Mouse (Mus musculus) MEL (cell line): ENCODE measurements around the gene 1700013G24Rik.

Experiments used
- CTCF ChIP-seq, 3 experiments: IDR thresholded peaks in 2 of 3; conservative IDR thresholded peaks in 1 of 3; 2 replicates each; pipeline ENCODE4 v1.5.1; 2011 to 2012; ENCODE audit warnings: low read length in 3 of 3, low read depth in 2 of 3, mild to moderate bottlenecking in 2 of 3, improper control_type of control experiment in 1 of 3, inconsistent platforms in 1 of 3, mixed read lengths in 1 of 3, moderate library complexity in 1 of 3; ENCODE audit not compliant: control insufficient read depth in 1 of 3, insufficient read depth in 1 of 3, poor library complexity in 1 of 3, severe bottlenecking in 1 of 3
- EP300 ChIP-seq, 2 experiments: IDR thresholded peaks; 2 replicates each; pipeline ENCODE4 v1.6.1; 2011; ENCODE audit warnings: improper control_type of control experiment in 2 of 2, low read length in 2 of 2, low read depth in 1 of 2, mild to moderate bottlenecking in 1 of 2
- GATA1 ChIP-seq: IDR thresholded peaks from 2 replicates; pipeline ENCODE4 v1.6.1; 2011; ENCODE audit warnings: low read depth, low read length, improper control_type of control experiment
- POLR2A ChIP-seq, 2 experiments: IDR thresholded peaks; 2 replicates each; pipeline ENCODE4 v1.6.1; 2011 to 2012; ENCODE audit warnings: low read length in 2 of 2, mild to moderate bottlenecking in 2 of 2, control low read depth in 1 of 2, improper control_type of control experiment in 1 of 2, low read depth in 1 of 2, moderate library complexity in 1 of 2; ENCODE audit not compliant: control insufficient read depth in 1 of 2, insufficient read depth in 1 of 2, poor library complexity in 1 of 2
- POLR2AphosphoS5 ChIP-seq: IDR thresholded peaks from 2 replicates; pipeline ENCODE4 v1.6.1; 2012; ENCODE audit warnings: low read depth, borderline replicate concordance, mild to moderate bottlenecking, inconsistent platforms, low read length, moderate library complexity, mixed read lengths
- USF2 ChIP-seq, 2 experiments: IDR thresholded peaks; 2 replicates each; pipeline ENCODE4 v1.6.1; 2011 to 2012; ENCODE audit warnings: improper control_type of control experiment in 2 of 2, low read length in 2 of 2, borderline replicate concordance in 1 of 2, inconsistent platforms in 1 of 2, low read depth in 1 of 2, mild to moderate bottlenecking in 1 of 2; ENCODE audit not compliant: insufficient read depth in 1 of 2

GRCm38 (mm10) chr4:137448641-137449040 lies 4.4 kb upstream of the 1700013G24Rik start:
- TF ChIP-seq EP300 (IDR thresholded peaks at IDR 0.05; ENCODE audit: low read depth in 1 of 2, low read length in 2 of 2): no peak
- no peak for TF ChIP-seq POLR2A (IDR thresholded peaks at IDR 0.05; ENCODE audit: control insufficient read depth in 1 of 2, insufficient read depth in 1 of 2, low read depth in 1 of 2, low read length in 2 of 2, poor library complexity in 1 of 2)
- TF ChIP-seq GATA1: no peak
- no peak for TF ChIP-seq CTCF (IDR thresholded peaks at IDR 0.05 in 2 of 3, conservative IDR thresholded peaks at IDR 0.05 in 1 of 3; ENCODE audit: control insufficient read depth in 1 of 3, insufficient read depth in 1 of 3, low read depth in 2 of 3, low read length in 3 of 3, poor library complexity in 1 of 3, severe bottlenecking in 1 of 3)
- no peak for TF ChIP-seq POLR2AphosphoS5
- TF ChIP-seq USF2 (IDR thresholded peaks at IDR 0.05; ENCODE audit: borderline replicate concordance in 1 of 2, insufficient read depth in 1 of 2, low read depth in 1 of 2, low read length in 2 of 2): no peak
